Mouse (Mus musculus) heart, adult 8-10 months (tissue): ENCODE measurements around the gene Timp1. TPM values are rescaled to one million over a fixed set of nuclear protein-coding genes. Genes with fewer than 3 reads are reported as not detected.

Source experiments
- DNase-seq: peaks from one replicate; pipeline ENCODE4 v3.0.0; 2022; ENCODE audit warnings: low spot score
- microRNA-seq: library from miRNA; unstranded; fragments of <30 nt; microRNA quantifications from one replicate; pipeline ENCODE4 v1.2.0, GENCODE M21; 2022
- total RNA-seq, 4 experiments: library from RNA; stranded (reverse); gene quantifications; 2 replicates each; pipeline ENCODE4 v1.2.4; 2022

Gene Timp1
- total RNA-seq, 4 experiments from 2014 or later = 2.0 to 3.5 (median 2.3) TPM

- DNase-seq = no peak
Observed at GRCm38 (mm10) chrX:20923506-20923905, 53.5 kb downstream of the Timp1 start.

Small RNAs within 50 kb of the gene (microRNA-seq; reads per million reads assigned to microRNA genes)
- gene Gm24824 = not detected
- gene Mir5617 = not detected

Other genes starting within 250 kb of the Timp1 start
- 100 to 1,000 TPM; 197 to 257 (median 214) TPM for gene Uba1, start 211.8 kb upstream of the Timp1 start, total RNA-seq
- 100 to 1,000 TPM; 112 to 136 (median 121) TPM for gene Cdk16, start 182.2 kb upstream of the Timp1 start, total RNA-seq
- gene Usp11, start 166.3 kb upstream of the Timp1 start, total RNA-seq = 1 to 10 TPM; 3.7 to 7.3 (median 5.9) TPM
- 100 to 1,000 TPM in 1 of 4 experiments, 10 to 100 TPM in 3; 83.3 to 103 (median 92.8) TPM for gene Araf, start 72.4 kb upstream of the Timp1 start, total RNA-seq
- under 1 TPM; 0.19 to 0.28 (median 0.22) TPM for gene Syn1, start 50.8 kb downstream of the Timp1 start, total RNA-seq
- 10 to 100 TPM in 1 of 4 experiments, 1 to 10 TPM in 3; 5.2 to 22.7 (median 6.4) TPM for gene Cfp, start 61.4 kb downstream of the Timp1 start, total RNA-seq
- gene Elk1, start 80.4 kb downstream of the Timp1 start, total RNA-seq = 10 to 100 TPM in 1 of 4 experiments, 1 to 10 TPM in 3; 6.6 to 10.3 (median 8.4) TPM
- gene Uxt, start 91.9 kb downstream of the Timp1 start, total RNA-seq = 10 to 100 TPM; 37.6 to 45.1 (median 40.3) TPM
- gene Zfp182, start 192.2 kb downstream of the Timp1 start, total RNA-seq = 1 to 10 TPM; 2.0 to 3.6 (median 3.2) TPM
- not detected for gene Spaca5, start 198.2 kb downstream of the Timp1 start, total RNA-seq
- gene Zfp300, start 219.4 kb downstream of the Timp1 start, total RNA-seq = 1 to 10 TPM in 1 of 4 experiments, under 1 TPM in 3; 0.24 to 1.1 (median 0.39) TPM
- gene Ssxa1, start 245.7 kb downstream of the Timp1 start, total RNA-seq = not detected